Mouse (Mus musculus): ENCODE measurements around the gene Zfp677.
A peak's percentile ranks its signal among the peaks of the same experiment; 100 is the strongest.

DNA sequence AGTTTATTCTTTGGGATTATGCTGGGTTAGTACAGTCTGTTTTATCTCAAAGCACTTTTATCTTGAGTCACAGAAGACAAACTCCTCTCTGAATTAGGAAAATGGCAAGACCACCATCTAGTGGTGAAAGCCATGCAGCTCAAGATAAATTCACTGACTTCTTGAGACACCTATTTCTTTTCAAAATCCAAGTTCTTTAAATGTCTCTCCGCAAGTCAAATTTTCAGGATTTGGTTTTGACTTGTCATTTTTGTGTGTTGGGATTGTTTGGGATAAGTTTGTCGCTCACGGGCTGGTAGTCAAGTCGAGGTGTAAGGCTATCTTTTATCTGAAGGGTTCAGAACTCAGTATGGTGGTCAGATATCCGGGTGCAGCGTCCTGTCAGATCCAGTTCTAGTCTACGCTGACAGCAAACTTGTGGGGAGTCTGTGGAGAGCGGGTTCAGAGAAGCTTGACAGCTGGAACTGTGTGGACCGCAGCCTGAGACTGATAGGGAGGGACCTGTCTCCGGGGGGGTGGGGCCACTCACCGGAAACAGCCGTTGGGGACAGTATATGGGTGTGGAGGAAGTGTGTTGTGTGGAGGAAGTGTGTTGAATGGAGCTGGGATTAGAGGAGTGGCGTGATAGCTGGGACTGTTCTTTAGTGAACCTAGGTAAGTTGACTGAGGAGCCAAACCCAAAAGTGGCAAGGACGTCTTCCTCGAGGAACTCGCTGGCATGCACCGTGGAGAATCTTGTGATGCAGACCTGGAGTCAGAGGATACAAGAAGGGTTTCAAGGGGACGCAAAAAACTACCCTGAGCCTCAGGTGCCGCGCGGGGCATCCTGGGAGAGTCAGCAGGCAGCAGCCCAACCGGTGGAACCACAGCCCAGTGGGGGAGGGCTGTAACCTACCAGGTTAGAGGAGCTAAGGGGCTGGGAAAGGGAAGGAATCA is 39.4 kb downstream of the Zfp677 start, which contains the start of gene Zfp54:
- 0 out of 2 replicates have a peak, but pooled peaks have one; percentile 22 for TF ChIP-seq POLR2A (IDR thresholded peaks at IDR 0.05; ENCODE audit: extremely low read depth, insufficient read depth, low read length)
- peak; percentile 66 for TF ChIP-seq CTCF (IDR thresholded peaks at IDR 0.05; ENCODE audit: low read depth, low read length)

Data from liver, adult 2 months (tissue).